Mouse (Mus musculus) intestine, postnatal 0 days (tissue): ENCODE results near the gene Exoc2. TPM values are rescaled to one million over a fixed set of nuclear protein-coding genes. Genes with fewer than 3 reads are reported as not detected.

Source experiments
- ATAC-seq: fragments of 200-750 bp; cut with Nextera tagmentation; 2 replicates; pipeline ENCODE4 v1.8.0; 2017; ENCODE audit warnings: mild to moderate bottlenecking, moderate TSS enrichment, moderate library complexity
- H3K27ac ChIP-seq: fragments of 300-500 bp; sonication (generic); 2 replicates; pipeline ENCODE4 v1.5.1; 2014; ENCODE audit warnings: mild to moderate bottlenecking, low read depth, low read length, moderate library complexity
- H3K27me3 ChIP-seq: fragments of 300-500 bp; sonication (generic); replicated peaks from 2 replicates; pipeline ENCODE4 v1.6.1; 2014; ENCODE audit warnings: low read length, mixed read lengths; ENCODE audit not compliant: control insufficient read depth, insufficient read depth
- H3K36me3 ChIP-seq: fragments of 300-500 bp; sonication (generic); 2 replicates; pipeline ENCODE4 v1.6.1; 2014; ENCODE audit warnings: mild to moderate bottlenecking, moderate library complexity; ENCODE audit not compliant: control insufficient read depth, insufficient read depth
- H3K4me1 ChIP-seq: fragments of 300-500 bp; sonication (generic); replicated peaks from 2 replicates; pipeline ENCODE4 v1.6.1; 2014; ENCODE audit warnings: antibody characterized with exemption, low read length, mixed read lengths; ENCODE audit not compliant: control insufficient read depth, insufficient read depth
- H3K4me2 ChIP-seq: fragments of 300-500 bp; sonication (generic); replicated peaks from 2 replicates; pipeline ENCODE4 v1.6.1; 2014; ENCODE audit warnings: low read depth, mild to moderate bottlenecking, moderate library complexity
- H3K4me3 ChIP-seq: fragments of 300-500 bp; sonication (generic); 2 replicates; pipeline ENCODE4 v1.5.1; 2014; ENCODE audit warnings: low read depth, low read length
- H3K9ac ChIP-seq: fragments of 300-500 bp; sonication (generic); 2 replicates; pipeline ENCODE4 v1.6.1; 2014; ENCODE audit warnings: mild to moderate bottlenecking, low read depth, low read length
- H3K9me3 ChIP-seq: fragments of 300-500 bp; sonication (generic); 2 replicates; pipeline ENCODE4 v1.6.1; 2016; ENCODE audit warnings: mixed run types; ENCODE audit not compliant: control insufficient read depth
- CTCF ChIP-seq: sonication (generic); IDR thresholded peaks from 2 replicates; pipeline ENCODE4 v1.5.1; 2016; ENCODE audit warnings: low read depth, mild to moderate bottlenecking, control low read depth, antibody characterized with exemption, moderate library complexity
- WGBS: fragments of 180-500 bp; shearing (Covaris S2); extraction: QIAGEN DNeasy Blood & Tissue Kit; methylation state at CpG from one replicate; pipeline ENCODE4 v1.1.7; 2014; 5-methylcytosine and 5-hydroxymethylcytosine counted together
- polyA plus RNA-seq: library from polyadenylated mRNA; unstranded; fragments of >200 nt; fragmentation: Nextera tagmentation; extraction: Ambion mirVana; gene quantifications from 2 replicates; pipeline ENCODE4 v1.2.1, GENCODE M21; 2015

The Exoc2 gene
- polyA plus RNA-seq, 1 experiment from 2014 or later, result 10.7 TPM

GRCm38 (mm10) chr13:30785423-30786040, 188.4 kb downstream of the Exoc2 start:
- 75% methylated on average over 4 of the region's 4 CpGs for WGBS
- ATAC-seq, result no peak

GRCm38 (mm10) chr13:30782419-30782818, 191.5 kb downstream of the Exoc2 start:
- H3K27me3 ChIP-seq, result no peaks in the 10 kb centered on the region
- WGBS, result 52% methylated on average over 8 of the region's 8 CpGs
- H3K9me3 ChIP-seq, result no peaks in the 10 kb centered on the region
- H3K4me3 ChIP-seq, result no peak overlapping the region
- no peaks in the 10 kb centered on the region for H3K36me3 ChIP-seq
- no peaks in the 10 kb centered on the region for H3K4me1 ChIP-seq
- no peak for ATAC-seq
- no peak overlapping the region for H3K4me2 ChIP-seq
- H3K9ac ChIP-seq, result no peak overlapping the region
- H3K27ac ChIP-seq, result no peak overlapping the region
- TF ChIP-seq CTCF, result no peak

More at GRCm38 (mm10) chr13:30785423-30786040, 188.4 kb downstream of the Exoc2 start:
- Histone ChIP-seq H3K4me2 (no peak overlapping the region), H3K27me3 (no peaks in the 10 kb centered on the region), H3K4me3 (no peak overlapping the region), H3K27ac (no peak overlapping the region), H3K4me1 (no peaks in the 10 kb centered on the region), H3K36me3 (no peaks in the 10 kb centered on the region), H3K9me3 (no peaks in the 10 kb centered on the region), H3K9ac (no peak overlapping the region)
- no peak for TF ChIP-seq CTCF

GRCm38 (mm10) chr13:30781905-30782304, 192.0 kb downstream of the Exoc2 start:
- no peak overlapping the region for H3K27ac ChIP-seq
- no peak for TF ChIP-seq CTCF
- no peaks in the 10 kb centered on the region for H3K36me3 ChIP-seq
- H3K27me3 ChIP-seq, result no peaks in the 10 kb centered on the region
- no peak overlapping the region for H3K9ac ChIP-seq
- H3K4me3 ChIP-seq, result no peak overlapping the region
- ATAC-seq, result no peak
- H3K4me1 ChIP-seq, result no peaks in the 10 kb centered on the region
- H3K4me2 ChIP-seq, result no peak overlapping the region
- WGBS, result 16% methylated on average over 2 of the region's 2 CpGs
- no peaks in the 10 kb centered on the region for H3K9me3 ChIP-seq

- Histone ChIP-seq H3K4me1 (no peaks in the 10 kb centered on the region), H3K27ac (no peak overlapping the region), H3K4me2 (no peak overlapping the region), H3K36me3 (no peaks in the 10 kb centered on the region), H3K27me3 (no peaks in the 10 kb centered on the region), H3K9me3 (no peaks in the 10 kb centered on the region), H3K9ac (no peak overlapping the region), H3K4me3 (no peak overlapping the region)
- no peak for ATAC-seq
- 46% methylated on average over 11 of the region's 11 CpGs for WGBS
- TF ChIP-seq CTCF, result no peak
Observed at GRCm38 (mm10) chr13:30777678-30778179, 196.2 kb downstream of the Exoc2 start.

GRCm38 (mm10) chr13:30776021-30776420, 197.9 kb downstream of the Exoc2 start:
- no peak overlapping the region for H3K9ac ChIP-seq
- ATAC-seq, result no peak
- WGBS, result 78% methylated on average over 2 of the region's 2 CpGs
- no peaks in the 10 kb centered on the region for H3K27me3 ChIP-seq
- no peaks in the 10 kb centered on the region for H3K9me3 ChIP-seq
- no peak overlapping the region for H3K4me2 ChIP-seq
- no peak for TF ChIP-seq CTCF
- no peak overlapping the region for H3K4me3 ChIP-seq
- no peaks in the 10 kb centered on the region for H3K36me3 ChIP-seq
- no peaks in the 10 kb centered on the region for H3K4me1 ChIP-seq
- no peak overlapping the region for H3K27ac ChIP-seq

GRCm38 (mm10) chr13:30767477-30768127, 206.3 kb downstream of the Exoc2 start:
- no peak for TF ChIP-seq CTCF
- Histone ChIP-seq H3K9me3 (no peaks in the 10 kb centered on the region), H3K36me3 (no peaks in the 10 kb centered on the region), H3K4me3 (no peak overlapping the region), H3K27ac (no peak overlapping the region), H3K9ac (no peak overlapping the region), H3K4me2 (no peak overlapping the region), H3K27me3 (no peaks in the 10 kb centered on the region), H3K4me1 (no peaks in the 10 kb centered on the region)
- ATAC-seq, result no peak
- 80% methylated on average over 6 of the region's 6 CpGs for WGBS
